Mouse (Mus musculus): Measurements from ENCODE around the gene Arhgap45. TPM values are rescaled to one million over a fixed set of nuclear protein-coding genes. Genes with fewer than 3 reads are reported as not detected.

Arhgap45 gene
- polyA plus RNA-seq, 1 experiment from 2014 or later, result 4.6 TPM

DNA sequence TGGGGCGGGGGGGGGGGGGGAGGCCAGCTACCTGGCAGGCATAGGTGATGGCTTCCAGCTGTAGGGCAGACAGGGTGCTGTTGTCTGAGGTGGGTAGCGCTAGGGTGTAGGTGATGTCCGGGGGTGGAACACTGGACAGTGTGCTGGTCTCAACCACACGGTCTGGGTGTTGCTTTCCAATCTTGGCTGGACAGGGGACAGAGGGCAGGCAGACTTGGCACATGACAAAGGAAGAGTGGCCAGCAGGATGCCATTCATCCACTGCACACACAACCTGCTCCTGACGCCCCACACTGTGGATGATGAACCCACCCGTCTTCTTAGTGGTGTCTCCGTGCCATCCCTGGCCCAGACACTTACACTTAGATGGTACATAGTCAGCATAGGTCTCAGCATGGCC, 52.8 kb downstream of the Arhgap45 start:
- peaks cover 43% of the 10 kb centered on the region for H3K36me3 ChIP-seq
- WGBS, result 86% methylated on average over 6 of the region's 7 CpGs
- H3K9me3 ChIP-seq, result no peaks in the 10 kb centered on the region
- H3K9ac ChIP-seq, result no peak overlapping the region
- no peaks in the 10 kb centered on the region for H3K27me3 ChIP-seq
- peaks cover 28% of the 10 kb centered on the region for H3K4me1 ChIP-seq
- H3K27ac ChIP-seq, result no peak overlapping the region
- ATAC-seq (ENCODE audit: insufficient number of reproducible peaks, insufficient read depth, low FRiP score, low TSS enrichment, low read depth), result no peak
- no peak overlapping the region for H3K4me3 ChIP-seq
- no peak overlapping the region for H3K4me2 ChIP-seq

GRCm38 (mm10) chr10:80069948-80070450, 53.5 kb downstream of the Arhgap45 start:
- 87% methylated on average over 4 of the region's 4 CpGs for WGBS
- no peak overlapping the region for H3K9ac ChIP-seq
- ATAC-seq (ENCODE audit: insufficient number of reproducible peaks, insufficient read depth, low FRiP score, low TSS enrichment, low read depth), result no peak
- H3K4me2 ChIP-seq, result no peak overlapping the region
- H3K36me3 ChIP-seq, result peaks cover 38% of the 10 kb centered on the region
- H3K9me3 ChIP-seq, result no peaks in the 10 kb centered on the region
- H3K27me3 ChIP-seq, result no peaks in the 10 kb centered on the region
- 0 out of 2 replicates have a peak overlapping the region, but pooled peaks have one; percentile 71 for H3K27ac ChIP-seq
- H3K4me1 ChIP-seq, result peaks cover 30% of the 10 kb centered on the region
- H3K4me3 ChIP-seq, result no peak overlapping the region

- Histone ChIP-seq H3K9me3 (no peaks in the 10 kb centered on the region), H3K4me1 (peaks cover 40% of the 10 kb centered on the region), H3K9ac (peak overlapping the region; percentile 32; the same call in 1 of the 2 replicates), H3K4me2 (no peak overlapping the region), H3K4me3 (no peak overlapping the region), H3K36me3 (peaks cover 33% of the 10 kb centered on the region), H3K27ac (peak overlapping the region; percentile 71), H3K27me3 (no peaks in the 10 kb centered on the region)
- no peak for ATAC-seq (ENCODE audit: insufficient number of reproducible peaks, insufficient read depth, low FRiP score, low TSS enrichment, low read depth)
- WGBS, result 51% methylated on average over 9 of the region's 9 CpGs
Measured at GRCm38 (mm10) chr10:80070837-80071515, 54.5 kb downstream of the Arhgap45 start.

DNA sequence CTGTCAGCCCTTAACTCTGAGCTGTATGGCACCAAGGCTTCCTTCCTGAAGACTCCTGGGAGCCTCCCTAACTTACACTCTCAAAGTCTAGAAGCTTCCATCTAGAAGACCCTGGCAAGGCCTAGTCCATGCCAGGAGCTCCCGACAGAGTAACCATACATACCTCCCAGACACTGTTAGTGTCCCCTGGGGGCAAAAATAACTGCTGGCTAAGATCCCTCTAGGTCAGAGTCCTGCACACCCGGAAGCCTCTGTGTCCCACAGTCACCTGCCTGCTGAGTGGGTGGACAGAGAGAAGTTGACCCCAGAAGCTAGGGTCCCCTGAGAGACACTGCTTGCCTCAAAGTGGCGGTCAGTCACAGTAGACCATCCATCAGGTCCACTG, 55.1 kb downstream of the Arhgap45 start:
- H3K27me3 ChIP-seq, result no peaks in the 10 kb centered on the region
- peaks cover 42% of the 10 kb centered on the region for H3K4me1 ChIP-seq
- 75% methylated on average over 3 of the region's 3 CpGs for WGBS
- no peaks in the 10 kb centered on the region for H3K9me3 ChIP-seq
- ATAC-seq (ENCODE audit: insufficient number of reproducible peaks, insufficient read depth, low FRiP score, low TSS enrichment, low read depth), result no peak
- 0 out of 2 replicates have a peak overlapping the region, but pooled peaks have one; percentile 32 for H3K9ac ChIP-seq
- H3K27ac ChIP-seq, result peak overlapping the region; percentile 71
- H3K4me2 ChIP-seq, result no peak overlapping the region
- H3K36me3 ChIP-seq, result peaks cover 32% of the 10 kb centered on the region
- no peak overlapping the region for H3K4me3 ChIP-seq

DNA sequence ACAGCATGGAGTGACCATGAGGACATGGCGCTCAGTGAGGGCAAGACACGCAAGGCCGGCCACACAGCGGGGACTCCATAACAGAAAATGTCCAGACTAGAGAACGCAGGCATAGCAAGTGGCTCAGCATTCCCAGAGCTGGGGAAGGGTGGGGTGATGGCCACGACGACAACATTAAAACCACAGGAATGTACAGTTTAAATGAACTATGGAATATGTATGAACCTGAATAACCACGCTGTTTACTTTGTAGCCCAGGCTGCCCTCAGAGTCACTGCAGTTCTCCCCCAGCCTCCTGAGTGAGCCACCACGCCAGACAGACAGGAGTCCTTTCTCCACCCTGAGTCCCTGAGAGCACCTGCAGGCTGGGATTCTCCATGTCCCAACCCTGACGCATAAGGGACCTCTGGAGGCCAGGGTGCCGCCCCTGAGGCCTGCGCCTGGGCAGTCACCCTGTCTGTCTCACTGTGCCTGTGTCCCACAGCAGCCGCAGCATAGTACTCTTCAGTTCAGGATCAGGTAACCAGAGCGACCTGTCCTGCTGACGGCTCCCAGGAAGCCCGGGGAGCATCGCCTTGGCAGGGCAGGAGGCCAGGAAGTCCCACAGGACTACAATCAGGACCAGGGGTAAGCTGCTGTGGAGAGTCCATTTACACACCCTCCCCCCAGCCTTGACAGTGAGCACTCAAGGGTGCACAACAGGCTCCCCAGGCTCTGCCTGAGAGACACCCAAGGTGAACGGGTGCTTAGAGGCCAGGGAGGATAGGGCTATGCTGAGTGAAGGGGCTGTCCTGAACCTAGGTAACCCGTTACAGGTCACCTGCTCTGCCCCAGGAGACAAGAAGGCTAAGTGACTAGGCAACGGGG, 56.4 kb downstream of the Arhgap45 start:
- 0 out of 2 replicates have a peak overlapping the region, but pooled peaks have one; percentile 27 for H3K9ac ChIP-seq
- no peak overlapping the region for H3K4me2 ChIP-seq
- no peaks in the 10 kb centered on the region for H3K9me3 ChIP-seq
- 71% methylated on average over 20 of the region's 20 CpGs for WGBS
- no peak for ATAC-seq (ENCODE audit: insufficient number of reproducible peaks, insufficient read depth, low FRiP score, low TSS enrichment, low read depth)
- no peak overlapping the region for H3K4me3 ChIP-seq
- H3K36me3 ChIP-seq, result peaks cover 29% of the 10 kb centered on the region
- peak overlapping the region; percentile 7; the same call in 1 of the 2 replicates for H3K27ac ChIP-seq
- peaks cover 42% of the 10 kb centered on the region for H3K4me1 ChIP-seq
- no peaks in the 10 kb centered on the region for H3K27me3 ChIP-seq

DNA sequence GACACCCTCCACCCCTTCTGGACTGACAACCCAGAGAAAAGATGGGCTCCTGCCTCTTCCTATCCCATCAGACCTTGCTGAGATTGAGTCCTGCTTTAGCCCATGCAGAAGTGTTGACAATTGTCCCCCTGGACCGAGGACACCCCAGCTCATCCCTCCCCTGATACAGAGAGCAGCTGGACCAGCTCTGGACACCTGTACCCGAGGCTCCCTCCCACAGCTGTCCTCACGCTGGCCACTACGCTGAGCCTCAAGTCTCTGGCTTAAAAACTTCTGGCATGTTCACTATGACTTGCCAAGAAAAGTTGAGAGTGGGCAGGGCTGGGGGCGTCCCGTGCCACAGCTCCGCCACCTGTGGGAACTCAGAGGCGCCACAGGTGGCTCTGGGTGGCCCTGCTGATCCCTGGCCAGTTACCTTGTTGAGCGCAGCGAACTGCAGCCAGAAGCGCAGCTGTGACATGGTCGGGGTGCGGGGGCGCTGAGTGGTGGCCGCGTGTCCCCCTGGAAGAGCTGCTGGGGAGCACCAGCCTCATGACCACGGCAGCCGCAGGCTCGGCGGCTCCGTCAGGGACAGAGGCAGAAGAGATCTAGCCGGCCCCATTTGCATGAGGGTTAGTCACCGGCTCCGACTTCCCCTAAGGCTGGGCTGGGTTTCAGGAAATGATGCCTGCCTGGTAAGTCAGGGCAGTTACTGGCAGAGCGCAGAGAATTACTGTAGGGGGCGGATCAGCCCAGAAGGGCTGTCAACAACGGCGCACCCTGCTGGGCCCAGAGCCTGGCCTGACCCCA, 58.6 kb downstream of the Arhgap45 start:
- Histone ChIP-seq H3K4me1 (peaks cover 42% of the 10 kb centered on the region), H3K9me3 (no peaks in the 10 kb centered on the region), H3K36me3 (peaks cover 37% of the 10 kb centered on the region), H3K9ac (peak overlapping the region; percentile 33), H3K27me3 (no peaks in the 10 kb centered on the region), H3K27ac (peak overlapping the region; percentile 12; the same call in 1 of the 2 replicates), H3K4me2 (peak overlapping the region; percentile 42), H3K4me3 (no peak overlapping the region)
- WGBS, result 16% methylated on average over 28 of the region's 28 CpGs
- ATAC-seq (ENCODE audit: insufficient number of reproducible peaks, insufficient read depth, low FRiP score, low TSS enrichment, low read depth), result no peak

GRCm38 (mm10) chr10:80075924-80076323, 59.5 kb downstream of the Arhgap45 start:
- Histone ChIP-seq H3K27ac (peak overlapping the region; percentile 12; the same call in 1 of the 2 replicates), H3K4me3 (no peak overlapping the region), H3K36me3 (peaks cover 43% of the 10 kb centered on the region), H3K9ac (peak overlapping the region; percentile 32; the same call in 1 of the 2 replicates), H3K4me2 (no peak overlapping the region), H3K4me1 (peaks cover 38% of the 10 kb centered on the region), H3K27me3 (no peaks in the 10 kb centered on the region), H3K9me3 (no peaks in the 10 kb centered on the region)
- WGBS, result 61% methylated on average over 1 of the region's 1 CpGs
- no peak for ATAC-seq (ENCODE audit: insufficient number of reproducible peaks, insufficient read depth, low FRiP score, low TSS enrichment, low read depth)

DNA sequence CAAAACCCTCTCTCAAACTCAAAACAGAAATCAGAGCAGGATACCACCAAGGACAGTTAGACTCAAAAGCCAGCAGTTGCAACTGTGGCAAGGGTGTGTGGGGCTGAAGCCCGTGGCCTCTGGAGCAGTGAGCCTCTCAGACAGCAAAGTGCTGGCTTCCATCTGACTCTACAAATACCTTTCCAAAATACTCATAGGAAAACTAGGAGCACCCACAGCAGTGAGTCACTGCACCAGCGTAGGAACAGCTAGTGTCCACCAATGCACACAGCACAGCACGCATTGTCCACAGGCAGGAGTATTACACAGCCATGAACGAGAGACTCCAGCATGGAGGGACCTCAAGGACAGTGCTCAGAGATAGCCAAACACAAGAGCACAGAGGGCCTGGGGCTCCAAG, 59.9 kb downstream of the Arhgap45 start:
- Histone ChIP-seq H3K9ac (no peak overlapping the region), H3K27me3 (no peaks in the 10 kb centered on the region), H3K4me1 (peaks cover 33% of the 10 kb centered on the region), H3K4me2 (no peak overlapping the region), H3K27ac (no peak overlapping the region), H3K9me3 (no peaks in the 10 kb centered on the region), H3K4me3 (no peak overlapping the region), H3K36me3 (peaks cover 48% of the 10 kb centered on the region)
- no peak for ATAC-seq (ENCODE audit: insufficient number of reproducible peaks, insufficient read depth, low FRiP score, low TSS enrichment, low read depth)
- WGBS, result 93% methylated on average over 4 of the region's 4 CpGs

DNA sequence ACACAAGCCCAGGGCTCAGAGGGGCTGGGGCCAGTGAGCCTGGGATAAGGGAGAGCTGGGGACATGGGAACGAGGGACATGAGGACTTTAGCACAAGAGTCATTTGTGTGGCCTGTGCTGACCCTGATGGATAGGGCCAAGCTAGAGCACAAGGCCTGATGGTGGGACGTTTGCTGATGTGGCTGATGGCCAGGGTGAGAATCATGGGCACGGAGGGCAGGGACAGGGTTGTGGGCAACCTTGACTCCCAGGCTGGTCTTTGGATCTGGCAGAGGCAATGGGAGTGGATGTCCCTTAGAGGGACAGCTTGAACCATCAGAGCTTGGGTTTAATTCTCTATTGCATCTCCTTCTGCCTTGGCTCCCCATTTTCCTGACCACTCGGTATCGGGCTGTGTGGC, 60.9 kb downstream of the Arhgap45 start:
- ATAC-seq (ENCODE audit: insufficient number of reproducible peaks, insufficient read depth, low FRiP score, low TSS enrichment, low read depth), result no peak
- H3K27me3 ChIP-seq, result no peaks in the 10 kb centered on the region
- no peak overlapping the region for H3K4me3 ChIP-seq
- peaks cover 51% of the 10 kb centered on the region for H3K36me3 ChIP-seq
- WGBS, result 85% methylated on average over 5 of the region's 5 CpGs
- H3K4me2 ChIP-seq, result no peak overlapping the region
- 0 out of 2 replicates have a peak overlapping the region, but pooled peaks have one; percentile 16 for H3K9ac ChIP-seq
- peaks cover 24% of the 10 kb centered on the region for H3K4me1 ChIP-seq
- no peaks in the 10 kb centered on the region for H3K9me3 ChIP-seq
- no peak overlapping the region for H3K27ac ChIP-seq

DNA sequence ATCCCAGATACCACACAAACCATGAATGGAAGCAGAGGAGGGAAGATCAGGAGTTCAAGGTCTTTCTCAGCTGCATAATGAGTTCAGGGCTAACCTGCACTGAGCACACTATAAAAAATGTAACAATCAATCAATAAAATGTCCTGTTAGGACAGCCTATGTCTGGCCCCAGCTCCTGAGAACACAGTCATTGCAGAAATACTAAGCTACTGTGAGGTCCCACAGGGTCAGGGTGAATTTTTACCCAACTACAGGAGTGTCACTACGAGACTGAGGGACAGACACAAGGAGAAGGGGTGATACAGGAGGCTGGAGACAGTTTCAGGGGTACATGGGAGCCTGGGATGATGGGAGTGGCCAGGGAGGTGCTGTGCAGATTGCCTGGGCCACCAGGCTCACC, 61.9 kb downstream of the Arhgap45 start:
- no peak for ATAC-seq (ENCODE audit: insufficient number of reproducible peaks, insufficient read depth, low FRiP score, low TSS enrichment, low read depth)
- H3K4me3 ChIP-seq, result no peak overlapping the region
- no peak overlapping the region for H3K27ac ChIP-seq
- no peak overlapping the region for H3K9ac ChIP-seq
- no peaks in the 10 kb centered on the region for H3K27me3 ChIP-seq
- H3K36me3 ChIP-seq, result peaks cover 61% of the 10 kb centered on the region
- WGBS, result 100% methylated on average over 1 of the region's 1 CpGs
- H3K4me2 ChIP-seq, result no peak overlapping the region
- peaks cover 14% of the 10 kb centered on the region for H3K4me1 ChIP-seq
- H3K9me3 ChIP-seq, result no peaks in the 10 kb centered on the region

All from embryonic facial prominence, embryonic 13.5 days (tissue).